Mouse (Mus musculus) common myeloid progenitor, adult 5-6 weeks (primary cell): ENCODE results near the gene Dhx15. TPM values are rescaled to one million over a fixed set of nuclear protein-coding genes. Genes with fewer than 3 reads are reported as not detected.
A peak's percentile ranks its signal among the peaks of the same experiment; 100 is the strongest.
"Not testable (repeated sequence)": the region's sequence is repeated elsewhere in the genome, so short reads cannot be mapped to it uniquely, and the experiment has no call there.

Experiments
- ATAC-seq: replicated peaks from 2 replicates; pipeline ENCODE4 v1.8.0; 2016; ENCODE audit warnings: low read depth, mild to moderate bottlenecking, moderate TSS enrichment, inconsistent platforms; ENCODE audit not compliant: poor library complexity, severe bottlenecking
- total RNA-seq: library from RNA; stranded (forward); fragments of 200-1000, 187-1606 nt; gene quantifications from 2 replicates; pipeline ENCODE4 v1.2.3, GENCODE M21; 2017

Gene Dhx15
- total RNA-seq = 369 and 381 TPM in 2 replicates

DNA sequence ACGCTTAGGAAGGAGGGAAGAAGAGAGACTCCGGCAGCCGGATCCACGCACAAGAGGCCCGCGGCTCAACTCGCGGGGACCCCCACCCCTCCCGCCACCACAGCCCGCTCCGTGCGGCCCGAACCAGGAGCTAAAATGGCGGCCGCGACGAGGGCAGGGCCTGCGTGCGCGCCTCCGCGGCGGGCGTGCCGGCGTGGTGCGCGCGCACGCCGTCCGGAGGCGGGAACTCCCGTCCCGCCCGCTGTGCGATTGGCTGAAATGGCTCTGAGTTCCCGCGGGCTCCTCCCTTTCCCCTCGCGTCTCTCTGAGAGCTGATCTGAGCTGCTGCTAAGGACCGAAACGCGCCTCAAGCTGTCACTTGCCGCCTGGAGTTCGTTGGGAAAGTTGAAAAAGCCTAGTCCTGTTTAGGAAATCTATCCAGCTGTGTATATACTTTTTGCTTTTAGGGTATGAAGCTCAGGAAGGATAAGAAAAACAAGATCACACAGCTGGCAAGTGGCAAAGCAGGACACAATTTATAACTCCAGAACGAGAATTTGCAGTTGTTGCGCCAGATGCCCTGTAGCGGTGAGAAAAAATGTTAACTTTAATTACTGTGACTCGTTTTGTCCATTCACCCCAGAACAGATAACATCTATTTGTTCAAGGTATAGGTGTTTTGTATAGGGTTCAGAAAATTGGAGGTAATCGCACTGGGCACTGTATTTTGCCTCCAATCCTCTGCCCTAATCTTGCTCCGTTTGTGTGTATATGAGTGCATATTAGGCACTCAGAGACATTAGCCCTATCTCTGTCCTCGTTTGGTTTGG, at the start of gene Dhx15:
Gene Dhx15, minus strand, starts transcription at position 144 of the 809 bp plus-strand sequence.
- peak; percentile 92 for ATAC-seq

GRCm38 (mm10) chr5:52238877-52239276, 48.6 kb upstream of the Dhx15 start:
- 0 out of 2 replicates have a peak, but pooled peaks have one; percentile 24 for ATAC-seq

DNA sequence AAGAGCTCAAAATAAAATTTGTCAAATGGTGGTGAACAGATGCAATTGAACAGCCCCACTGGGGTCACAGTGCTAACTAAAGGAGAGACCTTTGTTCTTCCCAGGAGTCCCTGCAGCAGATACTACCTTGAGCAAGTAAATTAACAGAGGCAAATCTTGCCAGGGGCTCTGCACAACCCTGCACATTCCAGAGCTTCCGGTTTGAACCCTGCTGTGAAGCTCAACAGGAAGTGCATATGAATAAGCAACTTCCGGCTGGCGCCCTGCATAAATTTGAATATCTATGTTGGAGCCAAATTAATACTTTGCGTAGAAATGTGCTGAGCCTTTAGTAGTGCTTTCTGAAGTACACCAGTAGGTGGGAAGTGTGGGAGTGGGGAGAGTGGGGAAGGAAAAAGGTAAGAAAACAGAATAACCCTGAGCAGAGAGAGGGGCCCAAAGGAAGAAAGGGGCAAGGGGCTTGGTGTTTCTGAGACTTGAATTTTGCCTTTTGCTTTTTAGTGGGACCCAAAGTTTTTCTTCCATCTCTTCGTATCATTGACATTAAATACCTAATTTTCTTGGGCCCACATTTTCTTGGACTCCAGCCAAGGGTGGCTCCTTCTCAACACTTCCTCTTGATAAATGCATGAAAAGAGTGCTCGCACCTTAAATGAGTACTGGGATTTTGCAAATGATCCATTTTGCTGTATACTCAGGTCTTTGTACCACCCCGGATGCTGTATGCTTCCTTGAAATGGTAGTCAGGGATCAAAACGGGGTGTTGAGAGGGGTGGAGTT, 47.8 kb upstream of the Dhx15 start:
- 0 out of 2 replicates have a peak, but pooled peaks have one; percentile 45 for ATAC-seq

- not testable (repeated sequence) for ATAC-seq
Observed at GRCm38 (mm10) chr5:52236585-52236984, 46.3 kb upstream of the Dhx15 start.

- ATAC-seq = no peak
Observed at GRCm38 (mm10) chr5:52234570-52234969, 44.3 kb upstream of the Dhx15 start.

GRCm38 (mm10) chr5:52233891-52234290, 43.6 kb upstream of the Dhx15 start:
- no peak for ATAC-seq

DNA sequence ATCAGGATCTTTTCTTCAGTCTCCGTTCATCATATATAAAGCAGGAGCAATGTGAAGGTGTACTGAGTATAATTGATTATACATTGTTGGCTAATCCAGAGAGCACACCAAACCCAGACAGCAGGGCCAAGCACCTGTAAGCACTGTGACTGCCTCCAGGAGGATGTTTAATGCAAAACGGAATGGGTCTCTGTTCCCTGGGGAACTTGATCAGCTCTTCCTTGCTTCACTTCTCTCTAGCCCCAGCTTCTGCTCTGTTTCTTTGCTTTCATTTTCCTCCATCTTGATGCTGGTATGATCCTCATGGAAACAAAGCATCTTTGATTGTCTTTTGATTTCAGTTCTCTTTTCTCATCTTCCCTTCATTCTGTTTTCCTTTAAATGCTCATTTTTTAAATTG, 42.3 kb upstream of the Dhx15 start:
- ATAC-seq = no peak

GRCm38 (mm10) chr5:52232199-52232598, 41.9 kb upstream of the Dhx15 start:
- ATAC-seq = no peak

GRCm38 (mm10) chr5:52230466-52230865, 40.2 kb upstream of the Dhx15 start:
- no peak for ATAC-seq

DNA sequence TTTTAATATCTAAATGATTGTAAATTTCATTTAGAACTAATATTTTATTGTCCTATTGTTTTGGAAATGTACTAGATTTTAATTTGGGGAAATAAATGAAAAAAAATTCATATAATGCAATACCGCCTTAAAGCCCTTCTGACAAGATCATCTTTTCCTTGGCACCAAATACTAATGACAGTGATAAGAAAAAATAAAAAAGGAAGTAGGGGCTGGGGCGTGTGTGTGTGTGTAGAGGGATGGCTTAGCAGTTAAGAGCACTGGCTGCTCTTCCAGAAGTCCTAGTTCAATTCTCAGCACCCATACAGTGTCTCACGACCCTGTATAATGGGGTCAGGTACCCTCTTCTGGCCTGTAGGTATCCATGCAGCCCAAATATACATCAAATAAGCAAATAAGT, 36.4 kb upstream of the Dhx15 start:
- ATAC-seq = no peak

- ATAC-seq = no peak
Observed at GRCm38 (mm10) chr5:52221596-52221995, 31.3 kb upstream of the Dhx15 start.

- 0 out of 2 replicates have a peak, but pooled peaks have one; percentile 25 for ATAC-seq
Observed at GRCm38 (mm10) chr5:52220013-52220804, 29.9 kb upstream of the Dhx15 start.

- ATAC-seq = no peak
Observed at GRCm38 (mm10) chr5:52218238-52218637, 27.9 kb upstream of the Dhx15 start.

GRCm38 (mm10) chr5:52213143-52213900, 23.0 kb upstream of the Dhx15 start:
- ATAC-seq = peak; percentile 60; the same call in 1 of the 2 replicates

DNA sequence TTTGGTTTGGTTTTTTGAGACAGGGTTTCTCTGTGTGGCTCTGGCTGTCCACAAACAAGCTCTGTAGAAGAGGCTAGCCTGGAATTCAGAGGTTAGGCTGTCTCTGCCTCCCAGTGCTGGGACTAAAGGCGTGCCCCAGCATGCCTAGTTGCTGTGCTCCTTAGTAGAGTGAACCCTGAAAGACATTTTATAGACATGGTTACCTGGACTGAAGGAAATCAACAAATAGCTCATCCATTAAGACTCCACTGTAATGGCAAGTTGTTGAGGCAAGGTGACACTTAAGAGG, 810 bp upstream of the Dhx15 start:
- no peak for ATAC-seq

- peak; percentile 42 for ATAC-seq
Observed at GRCm38 (mm10) chr5:52189664-52190365, 499 bp downstream of the Dhx15 start.

GRCm38 (mm10) chr5:52188206-52188605, 2.1 kb downstream of the Dhx15 start:
- no peak for ATAC-seq

DNA sequence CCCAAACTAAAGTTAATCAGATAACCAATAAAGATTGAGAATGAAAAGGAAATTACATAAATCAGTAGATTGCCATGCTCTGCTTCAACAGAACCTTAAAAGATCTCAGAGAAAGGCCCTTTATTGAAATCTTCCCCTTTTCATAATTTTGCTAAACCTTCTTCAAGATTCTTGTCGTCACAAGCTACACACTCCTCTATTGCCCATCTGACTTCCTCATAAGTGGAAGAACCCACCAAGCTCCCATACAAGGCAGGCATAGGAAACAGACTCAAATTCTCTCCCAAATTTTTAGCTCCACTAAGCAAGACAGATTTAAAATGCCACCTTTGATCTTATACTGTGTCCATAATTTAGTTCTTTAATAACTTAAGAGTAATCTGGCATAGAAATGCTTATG, 13.0 kb downstream of the Dhx15 start:
- ATAC-seq = peak; percentile 58; the same call in 1 of the 2 replicates

- peak; percentile 63 for ATAC-seq
Observed at GRCm38 (mm10) chr5:52168468-52168867, 21.8 kb downstream of the Dhx15 start.
